Mouse (Mus musculus) common myeloid progenitor, adult 5-6 weeks (primary cell): ENCODE data around the gene Ovca2. TPM values are rescaled to one million over a fixed set of nuclear protein-coding genes. Genes with fewer than 3 reads are reported as not detected.
A peak's percentile ranks its signal among the peaks of the same experiment; 100 is the strongest.
"Not testable (repeated sequence)": the region's sequence is repeated elsewhere in the genome, so short reads cannot be mapped to it uniquely, and the experiment has no call there.

Experiments
- ATAC-seq: replicated peaks from 2 replicates; pipeline ENCODE4 v1.8.0; 2016; ENCODE audit warnings: low read depth, mild to moderate bottlenecking, moderate TSS enrichment, inconsistent platforms; ENCODE audit not compliant: poor library complexity, severe bottlenecking
- total RNA-seq: library from RNA; stranded (forward); fragments of 200-1000, 187-1606 nt; gene quantifications from 2 replicates; pipeline ENCODE4 v1.2.3, GENCODE M21; 2017

The Ovca2 gene
- total RNA-seq, 1 experiment from 2014 or later = 20.9 TPM

- peak; percentile 47; the same call in 1 of the 2 replicates for ATAC-seq
These were observed 19.3 kb upstream of the Ovca2 start for GRCm38 (mm10) chr11:75197956-75198355.

GRCm38 (mm10) chr11:75196131-75196530 lies 17.5 kb upstream of the Ovca2 start:
- ATAC-seq = no peak

- peak; percentile 13; the same call in 1 of the 2 replicates for ATAC-seq
These were observed 16.3 kb upstream of the Ovca2 start for GRCm38 (mm10) chr11:75194850-75195461.

GRCm38 (mm10) chr11:75194121-75194849 lies 15.7 kb upstream of the Ovca2 start:
- no peak for ATAC-seq

GRCm38 (mm10) chr11:75193256-75194071 lies 14.8 kb upstream of the Ovca2 start, which contains the start of gene Rtn4rl1:
Gene Rtn4rl1 (plus strand): TSS chr11:75193783.
- no peak for ATAC-seq

- ATAC-seq = peak; percentile 60
These were observed 13.9 kb upstream of the Ovca2 start for GRCm38 (mm10) chr11:75192336-75193214.

- no peak for ATAC-seq
These were observed 13.2 kb upstream of the Ovca2 start for GRCm38 (mm10) chr11:75191841-75192240.

GRCm38 (mm10) chr11:75190905-75191441 lies 12.3 kb upstream of the Ovca2 start, which contains the start of gene Dph1:
Gene Dph1 (minus strand): TSS chr11:75191241.
- ATAC-seq = no peak

- ATAC-seq = peak; percentile 85
These were observed 11.7 kb upstream of the Ovca2 start for GRCm38 (mm10) chr11:75190371-75190724.

- ATAC-seq = peak; percentile 10
These were observed 11.2 kb upstream of the Ovca2 start for GRCm38 (mm10) chr11:75189713-75190370.

- no peak for ATAC-seq
These were observed 6.4 kb upstream of the Ovca2 start for GRCm38 (mm10) chr11:75184986-75185385.

GRCm38 (mm10) chr11:75184573-75184972 lies 5.9 kb upstream of the Ovca2 start:
- no peak for ATAC-seq

- no peak for ATAC-seq
These were observed 5.4 kb upstream of the Ovca2 start for GRCm38 (mm10) chr11:75183917-75184570.

- no peak for ATAC-seq
These were observed 624 bp downstream of the Ovca2 start for GRCm38 (mm10) chr11:75178011-75178410.

GRCm38 (mm10) chr11:75174574-75174973 lies 4.1 kb downstream of the Ovca2 start:
- not testable (repeated sequence) for ATAC-seq

GRCm38 (mm10) chr11:75173799-75174165 lies 4.9 kb downstream of the Ovca2 start:
- ATAC-seq = no peak

GRCm38 (mm10) chr11:75173095-75173798 lies 5.4 kb downstream of the Ovca2 start:
- peak; percentile 45 for ATAC-seq
